Mouse (Mus musculus): Measurements from ENCODE around the gene Ephb4.

DNA sequence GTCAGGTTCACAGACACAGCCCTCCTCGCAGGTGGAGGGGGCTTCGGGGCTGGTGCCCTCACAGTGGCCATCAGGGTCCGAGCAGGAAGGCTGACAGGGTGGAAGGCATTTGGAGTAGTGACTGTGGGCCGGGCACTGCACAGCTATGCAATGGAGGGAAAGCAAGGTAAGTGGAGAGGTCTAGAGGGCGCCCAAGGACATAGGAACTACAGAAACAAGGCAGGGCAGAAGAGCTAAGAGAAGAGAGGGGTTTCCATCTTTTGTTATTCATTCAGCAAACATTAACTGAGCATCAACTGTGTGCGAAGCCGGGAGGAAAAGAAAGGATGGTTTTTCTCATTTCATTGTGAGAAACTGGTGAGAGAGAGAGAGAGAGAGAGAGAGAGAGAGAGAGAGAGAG, 44.5 kb downstream of the Ephb4 start:
- no peak for TF ChIP-seq POLR2A (IDR thresholded peaks at IDR 0.05; ENCODE audit: extremely low read depth, insufficient read depth, low read length)
- no peak for TF ChIP-seq CTCF (IDR thresholded peaks at IDR 0.05; ENCODE audit: extremely low read depth, insufficient read depth, low read length)

All from cortical plate, adult 2 months (tissue).